Mouse (Mus musculus): ENCODE results near the gene Psmc4. TPM values are rescaled to one million over a fixed set of nuclear protein-coding genes. Genes with fewer than 3 reads are reported as not detected.

Gene Psmc4
- 412 and 422 TPM in 2 replicates for polyA plus RNA-seq (2014; fragmentation: Nextera tagmentation; extraction: Ambion mirVana)

DNA sequence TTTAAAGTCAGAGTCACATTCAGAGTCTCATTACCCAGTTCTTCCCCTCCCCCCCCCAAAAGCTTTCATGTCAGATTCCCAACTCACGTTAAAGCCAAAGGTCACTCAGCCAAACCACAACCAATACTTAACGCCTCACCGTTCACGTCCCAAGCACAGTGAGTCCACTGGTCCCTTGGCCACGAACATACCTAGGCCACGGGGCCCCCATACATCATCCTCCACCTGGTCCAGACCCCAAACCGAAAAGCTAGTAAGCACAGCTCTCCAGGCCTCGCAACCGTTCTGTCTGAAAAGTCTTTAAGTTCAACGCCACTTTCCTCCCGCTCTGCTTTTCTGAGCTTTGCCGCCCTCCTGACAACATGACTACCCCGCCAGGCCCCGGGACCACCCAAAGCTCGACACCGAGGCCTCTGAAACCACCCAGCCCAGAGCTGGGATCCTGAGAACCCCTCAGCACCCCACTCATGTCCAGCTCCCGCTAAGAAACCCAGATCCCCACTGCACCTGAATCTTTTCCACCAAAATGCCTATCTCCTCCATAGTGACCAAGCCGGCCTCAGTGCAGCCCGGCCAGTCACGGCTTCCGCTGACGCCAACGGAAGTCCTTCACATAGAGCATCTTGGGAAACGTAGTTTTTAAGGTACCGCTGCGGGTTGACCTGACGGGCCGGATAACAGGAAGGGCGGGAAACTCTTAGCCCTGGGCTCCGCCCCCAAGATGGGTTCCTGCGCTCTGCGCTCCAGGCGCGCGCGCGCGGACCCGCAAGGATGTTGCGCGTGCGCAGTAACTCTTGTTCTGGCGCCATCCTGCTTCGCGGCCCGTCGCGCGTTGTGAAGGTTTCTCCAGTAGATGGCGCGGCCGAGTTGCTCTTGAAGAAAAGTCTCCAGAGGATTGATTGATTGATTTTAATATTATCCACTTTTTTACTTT is at the start of gene Psmc4:
TSS of gene Psmc4 (minus strand) at position 626 of the 934 bp plus-strand sequence.
- peak within 1 kb of the TSS; percentile 71 for H3K4me2 ChIP-seq (ENCODE audit: low read depth, low read length)
- ATAC-seq (replicated peaks; ENCODE audit: insufficient number of reproducible peaks, low FRiP score, low TSS enrichment, low read depth) = peak; percentile 95
- H3K9me3 ChIP-seq (replicated peaks; ENCODE audit: control insufficient read depth, low read length) = no peaks in the 10 kb centered on the region
- H3K36me3 ChIP-seq (replicated peaks; ENCODE audit: control insufficient read depth, insufficient read depth, low read depth, low read length) = peaks cover 10% of the 10 kb centered on the region
- H3K4me1 ChIP-seq (ENCODE audit: control insufficient read depth, insufficient read depth, low read length) = no peaks in the 10 kb centered on the region
- H3K27ac ChIP-seq (replicated peaks; ENCODE audit: low read depth, low read length) = no peak within 1 kb of the TSS
- DNase-seq (ENCODE audit: low spot score) = peak; percentile 100
- H3K4me3 ChIP-seq (ENCODE audit: low read depth, low read length) = peak within 1 kb of the TSS; percentile 88
- H3K27me3 ChIP-seq (ENCODE audit: control insufficient read depth, insufficient read depth, low read length) = no peaks in the 10 kb centered on the region
- peak within 1 kb of the TSS; percentile 86 for H3K9ac ChIP-seq (replicated peaks; ENCODE audit: low read length)
- under 1% methylated on average over 52 of the region's 52 CpGs for WGBS

- no peak overlapping the region for H3K4me3 ChIP-seq (ENCODE audit: low read depth, low read length)
- no peaks in the 10 kb centered on the region for H3K27me3 ChIP-seq (ENCODE audit: control insufficient read depth, insufficient read depth, low read length)
- no peaks in the 10 kb centered on the region for H3K9me3 ChIP-seq (replicated peaks; ENCODE audit: control insufficient read depth, low read length)
- WGBS = 92% methylated on average over 16 of the region's 16 CpGs
- DNase-seq (ENCODE audit: low spot score) (no peak), ATAC-seq (replicated peaks; ENCODE audit: insufficient number of reproducible peaks, low FRiP score, low TSS enrichment, low read depth) (no peak)
- H3K4me2 ChIP-seq (ENCODE audit: low read depth, low read length) = no peak overlapping the region
- no peak overlapping the region for H3K9ac ChIP-seq (replicated peaks; ENCODE audit: low read length)
- no peaks in the 10 kb centered on the region for H3K4me1 ChIP-seq (ENCODE audit: control insufficient read depth, insufficient read depth, low read length)
- H3K27ac ChIP-seq (replicated peaks; ENCODE audit: low read depth, low read length) = no peak overlapping the region
- H3K36me3 ChIP-seq (replicated peaks; ENCODE audit: control insufficient read depth, insufficient read depth, low read depth, low read length) = no peaks in the 10 kb centered on the region
Measured at GRCm38 (mm10) chr7:28099101-28099500, 49.2 kb upstream of the Psmc4 start.

- Histone ChIP-seq H3K9ac (replicated peaks; ENCODE audit: low read length) (no peak overlapping the region), H3K4me1 (ENCODE audit: control insufficient read depth, insufficient read depth, low read length) (no peaks in the 10 kb centered on the region; the same call in 1 of the 2 replicates), H3K4me2 (ENCODE audit: low read depth, low read length) (no peak overlapping the region), H3K36me3 (replicated peaks; ENCODE audit: control insufficient read depth, insufficient read depth, low read depth, low read length) (no peaks in the 10 kb centered on the region), H3K9me3 (replicated peaks; ENCODE audit: control insufficient read depth, low read length) (no peaks in the 10 kb centered on the region), H3K27ac (replicated peaks; ENCODE audit: low read depth, low read length) (no peak overlapping the region), H3K27me3 (ENCODE audit: control insufficient read depth, insufficient read depth, low read length) (no peaks in the 10 kb centered on the region), H3K4me3 (ENCODE audit: low read depth, low read length) (no peak overlapping the region)
- no peak for ATAC-seq (replicated peaks; ENCODE audit: insufficient number of reproducible peaks, low FRiP score, low TSS enrichment, low read depth)
- 43% methylated on average over 11 of the region's 11 CpGs for WGBS
- DNase-seq (ENCODE audit: low spot score) = no peak
Measured at GRCm38 (mm10) chr7:28093541-28093940, 43.6 kb upstream of the Psmc4 start.

- Histone ChIP-seq H3K4me2 (ENCODE audit: low read depth, low read length) (no peak overlapping the region), H3K4me1 (ENCODE audit: control insufficient read depth, insufficient read depth, low read length) (no peaks in the 10 kb centered on the region), H3K27me3 (ENCODE audit: control insufficient read depth, insufficient read depth, low read length) (no peaks in the 10 kb centered on the region), H3K27ac (replicated peaks; ENCODE audit: low read depth, low read length) (no peak overlapping the region), H3K9ac (replicated peaks; ENCODE audit: low read length) (no peak overlapping the region), H3K9me3 (replicated peaks; ENCODE audit: control insufficient read depth, low read length) (no peaks in the 10 kb centered on the region), H3K4me3 (ENCODE audit: low read depth, low read length) (no peak overlapping the region), H3K36me3 (replicated peaks; ENCODE audit: control insufficient read depth, insufficient read depth, low read depth, low read length) (no peaks in the 10 kb centered on the region)
- WGBS = 82% methylated on average over 16 of the region's 16 CpGs
- DNase-seq (ENCODE audit: low spot score) = no peak
- ATAC-seq (replicated peaks; ENCODE audit: insufficient number of reproducible peaks, low FRiP score, low TSS enrichment, low read depth) = no peak
Measured at GRCm38 (mm10) chr7:28086236-28086635, 36.3 kb upstream of the Psmc4 start.

- H3K27me3 ChIP-seq (ENCODE audit: control insufficient read depth, insufficient read depth, low read length) = no peaks in the 10 kb centered on the region
- no peak for ATAC-seq (replicated peaks; ENCODE audit: insufficient number of reproducible peaks, low FRiP score, low TSS enrichment, low read depth)
- H3K36me3 ChIP-seq (replicated peaks; ENCODE audit: control insufficient read depth, insufficient read depth, low read depth, low read length) = no peaks in the 10 kb centered on the region
- 78% methylated on average over 7 of the region's 7 CpGs for WGBS
- H3K9ac ChIP-seq (replicated peaks; ENCODE audit: low read length) = no peak overlapping the region
- no peak overlapping the region for H3K4me2 ChIP-seq (ENCODE audit: low read depth, low read length)
- H3K27ac ChIP-seq (replicated peaks; ENCODE audit: low read depth, low read length) = no peak overlapping the region
- peak; percentile 21 for DNase-seq (ENCODE audit: low spot score)
- H3K9me3 ChIP-seq (replicated peaks; ENCODE audit: control insufficient read depth, low read length) = no peaks in the 10 kb centered on the region
- no peak overlapping the region for H3K4me3 ChIP-seq (ENCODE audit: low read depth, low read length)
- no peaks in the 10 kb centered on the region for H3K4me1 ChIP-seq (ENCODE audit: control insufficient read depth, insufficient read depth, low read length)
Measured at GRCm38 (mm10) chr7:28084215-28084614, 34.3 kb upstream of the Psmc4 start.

DNA sequence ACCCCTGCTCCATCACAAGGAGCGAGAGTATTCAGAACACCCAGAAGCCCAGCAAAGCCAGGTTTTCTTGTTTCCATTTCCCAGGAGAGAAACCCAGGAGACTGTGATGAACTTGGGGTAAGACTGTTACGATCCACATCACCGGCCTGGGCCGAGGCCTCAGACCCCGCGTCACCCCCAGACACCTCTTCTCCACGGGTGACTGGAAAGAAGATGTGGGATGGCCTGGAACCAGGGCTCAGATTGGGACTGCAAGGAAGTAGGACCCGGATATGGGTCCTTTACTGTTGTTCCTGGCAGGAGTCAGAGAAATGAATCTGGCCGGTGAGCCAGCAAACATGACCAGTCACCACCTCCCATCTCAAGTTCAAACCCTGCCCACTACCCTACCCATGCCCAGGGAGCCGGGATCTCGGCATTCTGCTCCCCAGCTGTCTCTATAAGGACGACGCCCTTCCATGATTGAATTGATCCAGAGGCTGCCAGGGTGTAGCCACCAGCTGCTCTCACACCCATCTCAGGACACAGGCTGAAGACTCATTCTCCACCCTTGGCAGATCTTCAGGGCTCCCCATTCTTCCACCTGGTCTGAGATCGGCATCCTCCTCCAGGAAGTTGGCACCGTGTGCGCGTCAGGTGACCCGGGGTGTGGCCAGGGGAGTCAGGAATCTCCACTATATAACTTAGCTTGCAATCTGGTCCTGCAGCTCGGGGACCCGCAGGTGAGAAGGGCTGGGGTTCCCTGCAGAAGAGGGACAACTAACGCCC is 20.8 kb upstream of the Psmc4 start, which contains the start of gene Fcgbp:
TSS of gene Fcgbp (plus strand) at position 706 of the 768 bp plus-strand sequence.
- Histone ChIP-seq H3K4me2 (ENCODE audit: low read depth, low read length) (no peak within 1 kb of the TSS), H3K9ac (replicated peaks; ENCODE audit: low read length) (no peak within 1 kb of the TSS), H3K27ac (replicated peaks; ENCODE audit: low read depth, low read length) (no peak within 1 kb of the TSS), H3K4me1 (ENCODE audit: control insufficient read depth, insufficient read depth, low read length) (no peaks in the 10 kb centered on the region), H3K36me3 (replicated peaks; ENCODE audit: control insufficient read depth, insufficient read depth, low read depth, low read length) (no peaks in the 10 kb centered on the region), H3K9me3 (replicated peaks; ENCODE audit: control insufficient read depth, low read length) (no peaks in the 10 kb centered on the region), H3K27me3 (ENCODE audit: control insufficient read depth, insufficient read depth, low read length) (no peaks in the 10 kb centered on the region), H3K4me3 (ENCODE audit: low read depth, low read length) (no peak within 1 kb of the TSS)
- WGBS = 89% methylated on average over 21 of the region's 21 CpGs
- DNase-seq (ENCODE audit: low spot score) = no peak
- no peak for ATAC-seq (replicated peaks; ENCODE audit: insufficient number of reproducible peaks, low FRiP score, low TSS enrichment, low read depth)

- Histone ChIP-seq H3K9me3 (replicated peaks; ENCODE audit: control insufficient read depth, low read length) (no peaks in the 10 kb centered on the region), H3K36me3 (replicated peaks; ENCODE audit: control insufficient read depth, insufficient read depth, low read depth, low read length) (no peaks in the 10 kb centered on the region), H3K27me3 (ENCODE audit: control insufficient read depth, insufficient read depth, low read length) (no peaks in the 10 kb centered on the region), H3K4me3 (ENCODE audit: low read depth, low read length) (no peak overlapping the region), H3K27ac (replicated peaks; ENCODE audit: low read depth, low read length) (no peak overlapping the region), H3K9ac (replicated peaks; ENCODE audit: low read length) (no peak overlapping the region), H3K4me2 (ENCODE audit: low read depth, low read length) (no peak overlapping the region), H3K4me1 (ENCODE audit: control insufficient read depth, insufficient read depth, low read length) (no peaks in the 10 kb centered on the region)
- 38% methylated on average over 3 of the region's 3 CpGs for WGBS
- DNase-seq (ENCODE audit: low spot score) = no peak
- no peak for ATAC-seq (replicated peaks; ENCODE audit: insufficient number of reproducible peaks, low FRiP score, low TSS enrichment, low read depth)
Measured at GRCm38 (mm10) chr7:28069546-28070172, 19.8 kb upstream of the Psmc4 start.

All from embryonic facial prominence, embryonic 11.5 days (tissue).